Mouse (Mus musculus): ENCODE measurements around the gene Usp43.

The Usp43 gene

DNA sequence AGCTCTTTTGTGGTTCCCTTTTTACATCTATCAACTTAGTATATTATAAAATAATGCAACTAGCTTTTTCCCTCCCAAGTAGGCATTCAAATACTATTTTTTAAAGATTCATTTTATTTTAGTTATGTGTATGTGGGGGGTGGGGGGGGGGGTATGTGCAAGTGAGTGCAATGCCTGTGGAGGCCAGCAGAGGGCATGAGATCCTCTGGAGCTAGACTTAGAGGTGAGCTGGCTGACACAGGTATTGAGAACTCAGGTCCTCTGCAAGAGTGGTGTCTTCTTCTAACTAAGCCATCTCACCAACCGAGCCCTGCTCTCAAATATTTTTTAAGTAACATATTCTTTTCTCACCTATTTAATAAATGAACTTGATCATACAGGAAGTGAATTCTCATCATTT lies 116.4 kb downstream of the Usp43 start:
- DNase-seq = no peak
